Mouse (Mus musculus) forebrain, embryonic 12.5 days (tissue): ENCODE measurements at regions not wholly inside any gene's neighbourhood (a gene's known extent, or its start where the extent isn't known, plus 50 kb on each side); places are given as distances from the start of the nearest gene placed in this dataset.

Source experiments
- ATAC-seq: fragments of 200-750 bp; cut with Nextera tagmentation; 2 replicates; pipeline ENCODE4 v1.8.0; 2017; ENCODE audit warnings: moderate TSS enrichment; ENCODE audit not compliant: low FRiP score
- H3K27ac ChIP-seq: fragments of 300-500 bp; sonication (generic); 2 replicates; pipeline ENCODE4 v1.5.1; 2016; ENCODE audit warnings: mild to moderate bottlenecking
- H3K27me3 ChIP-seq: fragments of 300-500 bp; sonication (generic); 2 replicates; pipeline ENCODE4 v1.6.1; 2016; ENCODE audit warnings: mild to moderate bottlenecking
- H3K36me3 ChIP-seq: fragments of 300-500 bp; sonication (generic); replicated peaks from 2 replicates; pipeline ENCODE4 v1.6.1; 2016; ENCODE audit warnings: mild to moderate bottlenecking
- H3K4me1 ChIP-seq: fragments of 300-500 bp; sonication (generic); 2 replicates; pipeline ENCODE4 v1.6.1; 2016
- H3K4me2 ChIP-seq: fragments of 300-500 bp; sonication (generic); 2 replicates; pipeline ENCODE4 v1.6.1; 2016; ENCODE audit warnings: mild to moderate bottlenecking, moderate library complexity
- H3K4me3 ChIP-seq: fragments of 300-500 bp; sonication (generic); replicated peaks from 2 replicates; pipeline ENCODE4 v1.5.1; 2016; ENCODE audit warnings: mild to moderate bottlenecking
- H3K9ac ChIP-seq: fragments of 300-500 bp; sonication (generic); 2 replicates; pipeline ENCODE4 v1.6.1; 2016; ENCODE audit warnings: mild to moderate bottlenecking
- H3K9me3 ChIP-seq: fragments of 300-500 bp; sonication (generic); 2 replicates; pipeline ENCODE4 v1.6.1; 2016
- WGBS: fragments of 180-500 bp; shearing (Covaris S2); methylation state at CpG from one replicate; pipeline ENCODE4 v1.1.7; 2016; 5-methylcytosine and 5-hydroxymethylcytosine counted together

- Histone ChIP-seq H3K4me2 (no peak overlapping the region), H3K4me1 (0 out of 2 replicates have a peak, but pooled peaks cover 3% of the 10 kb centered on the region), H3K27me3 (0 out of 2 replicates have a peak, but pooled peaks cover 4% of the 10 kb centered on the region), H3K9ac (no peak overlapping the region), H3K4me3 (no peak overlapping the region), H3K9me3 (no peaks in the 10 kb centered on the region), H3K27ac (no peak overlapping the region), H3K36me3 (no peaks in the 10 kb centered on the region)
- WGBS, result 88% methylated on average over 5 of the region's 5 CpGs
- no peak for ATAC-seq
Observed at GRCm38 (mm10) chr13:107692123-107692830, 352.0 kb upstream of the Smim15 start.

- WGBS, result 54% methylated on average over 6 of the region's 6 CpGs
- ATAC-seq, result no peak
Observed at GRCm38 (mm10) chr13:107688972-107689371, 355.3 kb upstream of the Smim15 start.

GRCm38 (mm10) chr13:107685231-107685630 lies 359.0 kb upstream of the Smim15 start:
- H3K27me3 ChIP-seq, result peaks cover 6% of the 10 kb centered on the region; the same call in 1 of the 2 replicates
- no peak overlapping the region for H3K9ac ChIP-seq
- H3K4me3 ChIP-seq, result no peak overlapping the region
- peaks cover 10% of the 10 kb centered on the region for H3K4me1 ChIP-seq
- no peak overlapping the region for H3K27ac ChIP-seq
- H3K4me2 ChIP-seq, result no peak overlapping the region
- no peaks in the 10 kb centered on the region for H3K36me3 ChIP-seq
- WGBS, result 95% methylated on average over 3 of the region's 3 CpGs
- ATAC-seq, result no peak
- H3K9me3 ChIP-seq, result no peaks in the 10 kb centered on the region

More at GRCm38 (mm10) chr13:107688972-107689371, 355.3 kb upstream of the Smim15 start:
- no peak overlapping the region for H3K9ac ChIP-seq
- H3K9me3 ChIP-seq, result no peaks in the 10 kb centered on the region
- 0 out of 2 replicates have a peak, but pooled peaks cover 8% of the 10 kb centered on the region for H3K27me3 ChIP-seq
- H3K36me3 ChIP-seq, result no peaks in the 10 kb centered on the region
- H3K4me3 ChIP-seq, result no peak overlapping the region
- H3K4me2 ChIP-seq, result no peak overlapping the region
- H3K4me1 ChIP-seq, result peaks cover 8% of the 10 kb centered on the region
- no peak overlapping the region for H3K27ac ChIP-seq

GRCm38 (mm10) chr13:107683909-107684308 lies 360.3 kb upstream of the Smim15 start:
- peaks cover 7% of the 10 kb centered on the region for H3K4me1 ChIP-seq
- peaks cover 6% of the 10 kb centered on the region; the same call in 1 of the 2 replicates for H3K27me3 ChIP-seq
- ATAC-seq, result peak; percentile 53; the same call in 1 of the 2 replicates
- no peak overlapping the region for H3K9ac ChIP-seq
- H3K27ac ChIP-seq, result no peak overlapping the region
- H3K4me3 ChIP-seq, result no peak overlapping the region
- H3K4me2 ChIP-seq, result no peak overlapping the region
- no peaks in the 10 kb centered on the region for H3K9me3 ChIP-seq
- 72% methylated on average over 3 of the region's 3 CpGs for WGBS
- no peaks in the 10 kb centered on the region for H3K36me3 ChIP-seq

- H3K4me3 ChIP-seq, result no peak overlapping the region
- no peak overlapping the region for H3K9ac ChIP-seq
- peaks cover 11% of the 10 kb centered on the region for H3K4me1 ChIP-seq
- H3K27ac ChIP-seq, result no peak overlapping the region
- no peaks in the 10 kb centered on the region for H3K36me3 ChIP-seq
- ATAC-seq, result no peak
- H3K27me3 ChIP-seq, result no peaks in the 10 kb centered on the region; the same call in 1 of the 2 replicates
- H3K4me2 ChIP-seq, result no peak overlapping the region
- no peaks in the 10 kb centered on the region for H3K9me3 ChIP-seq
- 78% methylated on average over 5 of the region's 5 CpGs for WGBS
Observed at GRCm38 (mm10) chr13:107681719-107682118, 362.5 kb upstream of the Smim15 start.

GRCm38 (mm10) chr13:107678860-107679259 lies 365.4 kb upstream of the Smim15 start:
- Histone ChIP-seq H3K27me3 (no peaks in the 10 kb centered on the region; the same call in none of the 2 replicates), H3K4me1 (peaks cover 17% of the 10 kb centered on the region), H3K4me3 (no peak overlapping the region), H3K36me3 (no peaks in the 10 kb centered on the region), H3K27ac (no peak overlapping the region), H3K4me2 (no peak overlapping the region), H3K9me3 (no peaks in the 10 kb centered on the region), H3K9ac (no peak overlapping the region)
- ATAC-seq, result no peak

GRCm38 (mm10) chr13:107677091-107677470 lies 367.2 kb upstream of the Smim15 start:
- Histone ChIP-seq H3K4me2 (no peak overlapping the region), H3K9ac (no peak overlapping the region), H3K27me3 (peaks cover 5% of the 10 kb centered on the region), H3K4me3 (no peak overlapping the region), H3K9me3 (no peaks in the 10 kb centered on the region), H3K4me1 (peaks cover 17% of the 10 kb centered on the region), H3K27ac (no peak overlapping the region), H3K36me3 (no peaks in the 10 kb centered on the region)
- ATAC-seq, result no peak
- 66% methylated on average over 8 of the region's 8 CpGs for WGBS

GRCm38 (mm10) chr13:107676310-107677090 lies 367.7 kb upstream of the Smim15 start:
- H3K9ac ChIP-seq, result no peak overlapping the region
- H3K27me3 ChIP-seq, result peaks cover 5% of the 10 kb centered on the region
- 12% methylated on average over 9 of the region's 9 CpGs for WGBS
- H3K4me1 ChIP-seq, result peaks cover 17% of the 10 kb centered on the region
- no peaks in the 10 kb centered on the region for H3K9me3 ChIP-seq
- H3K36me3 ChIP-seq, result no peaks in the 10 kb centered on the region
- H3K27ac ChIP-seq, result no peak overlapping the region
- peak; percentile 64 for ATAC-seq
- H3K4me2 ChIP-seq, result no peak overlapping the region
- no peak overlapping the region for H3K4me3 ChIP-seq

GRCm38 (mm10) chr13:107672166-107672565 lies 372.1 kb upstream of the Smim15 start:
- H3K4me2 ChIP-seq, result no peak overlapping the region
- H3K4me3 ChIP-seq, result no peak overlapping the region
- ATAC-seq, result no peak
- no peak overlapping the region for H3K9ac ChIP-seq
- WGBS, result 89% methylated on average over 5 of the region's 5 CpGs
- peaks cover 9% of the 10 kb centered on the region for H3K27me3 ChIP-seq
- H3K4me1 ChIP-seq, result peaks cover 23% of the 10 kb centered on the region
- no peaks in the 10 kb centered on the region for H3K36me3 ChIP-seq
- H3K27ac ChIP-seq, result no peak overlapping the region
- H3K9me3 ChIP-seq, result no peaks in the 10 kb centered on the region

- WGBS, result 59% methylated on average over 4 of the region's 5 CpGs
- peaks cover 9% of the 10 kb centered on the region; the same call in 1 of the 2 replicates for H3K27me3 ChIP-seq
- no peaks in the 10 kb centered on the region for H3K36me3 ChIP-seq
- H3K4me3 ChIP-seq, result no peak overlapping the region
- peaks cover 26% of the 10 kb centered on the region for H3K4me1 ChIP-seq
- no peak overlapping the region for H3K4me2 ChIP-seq
- H3K9ac ChIP-seq, result no peak overlapping the region
- no peak overlapping the region for H3K27ac ChIP-seq
- no peaks in the 10 kb centered on the region for H3K9me3 ChIP-seq
- ATAC-seq, result no peak
Observed at GRCm38 (mm10) chr13:107668509-107668908, 375.7 kb upstream of the Smim15 start.

GRCm38 (mm10) chr13:107665775-107666174 lies 378.5 kb upstream of the Smim15 start:
- H3K27me3 ChIP-seq, result peaks cover 4% of the 10 kb centered on the region; the same call in 1 of the 2 replicates
- no peak overlapping the region for H3K27ac ChIP-seq
- 89% methylated on average over 6 of the region's 6 CpGs for WGBS
- no peak overlapping the region for H3K4me3 ChIP-seq
- H3K4me2 ChIP-seq, result no peak overlapping the region
- H3K9me3 ChIP-seq, result no peaks in the 10 kb centered on the region
- H3K9ac ChIP-seq, result no peak overlapping the region
- peaks cover 43% of the 10 kb centered on the region for H3K4me1 ChIP-seq
- no peak for ATAC-seq
- H3K36me3 ChIP-seq, result no peaks in the 10 kb centered on the region

GRCm38 (mm10) chr13:107664197-107664596 lies 380.0 kb upstream of the Smim15 start:
- Histone ChIP-seq H3K4me2 (peak overlapping the region; percentile 27; the same call in 1 of the 2 replicates), H3K4me1 (peaks cover 43% of the 10 kb centered on the region), H3K4me3 (no peak overlapping the region), H3K27ac (peak overlapping the region; percentile 59), H3K27me3 (no peaks in the 10 kb centered on the region; the same call in 1 of the 2 replicates), H3K36me3 (no peaks in the 10 kb centered on the region), H3K9ac (no peak overlapping the region), H3K9me3 (no peaks in the 10 kb centered on the region)
- ATAC-seq, result no peak
- 36% methylated on average over 8 of the region's 8 CpGs for WGBS
